Mouse (Mus musculus) heart, postnatal 0 days (tissue): ENCODE results near the gene Trip11. TPM values are rescaled to one million over a fixed set of nuclear protein-coding genes. Genes with fewer than 3 reads are reported as not detected.

Experiments used
- ATAC-seq: fragments of 200-750 bp; cut with Nextera tagmentation; 2 replicates; pipeline ENCODE4 v1.8.0; 2017; ENCODE audit warnings: low read depth, moderate number of reproducible peaks, moderate library complexity; ENCODE audit not compliant: insufficient read depth
- DNase-seq: peaks from one replicate; pipeline ENCODE4 v3.0.0-alpha.2; 2016; ENCODE audit warnings: low spot score
- H3K27ac ChIP-seq: fragments of 300-500 bp; sonication (generic); 2 replicates; pipeline ENCODE4 v1.5.1; 2014; ENCODE audit warnings: low read depth, mild to moderate bottlenecking
- H3K27me3 ChIP-seq: fragments of 300-500 bp; sonication (generic); 2 replicates; pipeline ENCODE4 v1.6.1; 2014; ENCODE audit warnings: low read length, mixed read lengths; ENCODE audit not compliant: control insufficient read depth, insufficient read depth
- H3K36me3 ChIP-seq: fragments of 300-500 bp; sonication (generic); replicated peaks from 2 replicates; pipeline ENCODE4 v1.6.1; 2014; ENCODE audit warnings: low read length, mixed read lengths; ENCODE audit not compliant: control insufficient read depth, insufficient read depth
- H3K4me1 ChIP-seq: fragments of 300-500 bp; sonication (generic); 2 replicates; pipeline ENCODE4 v1.6.1; 2014; ENCODE audit warnings: antibody characterized with exemption; ENCODE audit not compliant: control insufficient read depth, insufficient read depth
- H3K4me2 ChIP-seq: fragments of 300-500 bp; sonication (generic); 2 replicates; pipeline ENCODE4 v1.6.1; 2014; ENCODE audit warnings: low read depth, mild to moderate bottlenecking, low read length, moderate library complexity
- H3K4me3 ChIP-seq: fragments of 300-500 bp; sonication (generic); 2 replicates; pipeline ENCODE4 v1.5.1; 2014; ENCODE audit warnings: low read depth, low read length
- H3K9ac ChIP-seq: fragments of 300-500 bp; sonication (generic); replicated peaks from 2 replicates; pipeline ENCODE4 v1.6.1; 2014; ENCODE audit warnings: low read depth, low read length, mixed read lengths
- H3K9me3 ChIP-seq: fragments of 300-500 bp; sonication (generic); replicated peaks from 2 replicates; pipeline ENCODE4 v1.6.1; 2016; ENCODE audit warnings: low read length; ENCODE audit not compliant: control insufficient read depth
- CTCF ChIP-seq: IDR thresholded peaks from 2 replicates; pipeline ENCODE4 v1.5.1; 2016; ENCODE audit warnings: antibody characterized with exemption, control low read depth, low read depth
- EP300 ChIP-seq: IDR thresholded peaks from 2 replicates; pipeline ENCODE4 v1.6.1; 2016; ENCODE audit warnings: antibody characterized with exemption, low read depth
- WGBS: fragments of 180-500 bp; shearing (Covaris S2); extraction: QIAGEN DNeasy Blood & Tissue Kit; methylation state at CpG from one replicate; pipeline ENCODE4 v1.1.7; 2014; 5-methylcytosine and 5-hydroxymethylcytosine counted together
- polyA plus RNA-seq: library from polyadenylated mRNA; unstranded; fragments of >200 nt; fragmentation: Nextera tagmentation; extraction: Ambion mirVana; gene quantifications from 2 replicates; pipeline ENCODE4 v1.2.1, GENCODE M21; 2015
- total RNA-seq: library from RNA; depleted of rRNA; stranded (reverse); fragments of >200 nt; gene quantifications from 2 replicates; pipeline ENCODE4 v1.2.3, GENCODE M21; 2014; ENCODE audit warnings: low replicate concordance

Trip11 gene
- total and polyA plus RNA-seq, 2 experiments from 2014 or later = 20.7 to 23.4 TPM

DNA sequence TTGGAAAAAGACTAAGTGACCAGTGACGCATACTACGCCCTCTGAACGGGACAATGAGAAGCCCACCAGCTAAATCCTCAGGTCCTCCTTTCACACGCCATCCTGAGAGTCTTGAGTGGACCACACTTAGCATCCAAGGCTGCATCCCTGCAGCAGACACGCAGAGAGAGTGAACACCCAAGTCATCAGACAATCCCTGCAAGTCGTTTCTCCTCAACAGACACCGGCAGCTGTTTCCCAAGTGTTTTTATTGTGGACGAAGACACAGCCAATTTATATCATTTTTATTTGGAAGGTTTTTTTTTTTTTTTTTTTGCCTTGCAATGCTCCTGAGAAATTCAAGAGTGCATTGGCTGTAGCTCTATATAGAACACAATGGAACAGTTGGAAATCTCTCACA, 79.3 kb downstream of the Trip11 start:
- Histone ChIP-seq H3K4me1 (no peaks in the 10 kb centered on the region), H3K4me2 (no peak overlapping the region), H3K27ac (no peak overlapping the region), H3K9me3 (no peaks in the 10 kb centered on the region), H3K4me3 (no peak overlapping the region), H3K27me3 (no peaks in the 10 kb centered on the region), H3K36me3 (peaks cover 41% of the 10 kb centered on the region), H3K9ac (no peak overlapping the region)
- TF ChIP-seq EP300 = no peak
- WGBS = 89% methylated on average over 8 of the region's 8 CpGs
- ATAC-seq = no peak
- DNase-seq = no peak

DNA sequence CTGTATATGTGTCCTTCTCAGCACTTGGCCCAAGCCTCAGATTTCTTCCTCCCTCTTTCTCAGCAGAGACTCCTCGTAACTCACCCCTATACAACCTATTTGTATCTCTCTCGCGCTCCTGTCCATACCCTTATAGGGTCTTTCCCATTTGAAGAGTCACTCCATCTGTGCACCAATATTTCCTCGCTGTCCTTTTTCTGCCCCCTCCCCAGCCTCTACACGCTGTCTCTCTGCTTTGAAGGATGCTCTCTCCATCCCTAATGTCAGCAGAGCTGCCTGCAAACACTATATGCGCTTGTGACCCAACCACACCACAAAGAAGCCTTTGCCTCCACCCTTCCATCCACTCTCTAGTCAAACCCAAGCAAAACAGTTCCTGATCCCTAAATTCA, 80.0 kb downstream of the Trip11 start:
- H3K9me3 ChIP-seq = no peaks in the 10 kb centered on the region
- 95% methylated on average over 6 of the region's 6 CpGs for WGBS
- no peaks in the 10 kb centered on the region for H3K4me1 ChIP-seq
- H3K36me3 ChIP-seq = peaks cover 35% of the 10 kb centered on the region
- ATAC-seq = no peak
- DNase-seq = no peak
- H3K27me3 ChIP-seq = no peaks in the 10 kb centered on the region
- TF ChIP-seq EP300 (no peak), CTCF (no peak)
- no peak overlapping the region for H3K4me3 ChIP-seq
- H3K9ac ChIP-seq = no peak overlapping the region
- no peak overlapping the region for H3K4me2 ChIP-seq
- no peak overlapping the region for H3K27ac ChIP-seq

DNA sequence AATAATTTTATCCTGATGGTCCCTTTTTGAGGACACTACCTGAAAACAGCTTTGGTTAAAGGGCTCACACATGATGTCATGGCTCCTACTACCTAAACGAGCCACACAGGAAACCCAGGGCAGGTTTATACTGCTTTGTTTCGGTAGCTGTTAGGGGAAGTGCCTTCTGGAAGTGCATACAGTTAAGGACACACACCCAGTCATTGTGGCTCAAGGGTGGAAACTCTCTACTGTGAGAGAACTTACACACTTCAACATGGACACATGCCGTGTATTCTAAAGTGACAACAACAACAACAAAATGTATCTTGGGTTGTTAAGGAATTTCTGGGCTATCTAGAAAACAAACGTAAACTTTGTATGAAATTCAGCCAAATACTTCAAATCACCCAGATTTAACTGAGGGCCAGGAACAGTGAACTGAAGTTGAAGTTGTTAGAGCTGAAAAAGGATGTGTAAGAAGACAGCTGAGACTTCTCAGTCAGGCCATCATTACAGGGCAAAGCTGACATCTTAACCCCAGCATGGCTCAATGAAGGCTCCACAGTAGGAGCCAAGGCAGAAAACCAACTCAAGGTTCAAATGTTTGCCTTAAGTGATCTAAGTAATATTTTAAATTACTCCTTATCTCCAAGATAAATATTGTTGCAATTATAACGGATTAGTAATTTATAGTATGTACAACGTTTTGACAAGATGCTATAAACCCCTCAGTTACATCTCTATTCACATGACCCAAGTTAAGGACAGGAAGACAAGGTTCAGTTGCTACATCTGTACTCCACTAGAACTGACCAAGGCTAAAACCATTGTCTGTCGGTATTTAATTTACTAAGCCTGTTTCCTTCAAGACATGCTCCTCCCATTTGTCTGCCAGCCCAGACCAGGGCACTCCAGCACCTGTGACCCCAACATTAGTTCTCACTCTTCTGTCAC, 80.6 kb downstream of the Trip11 start:
- Histone ChIP-seq H3K36me3 (peaks cover 28% of the 10 kb centered on the region), H3K27me3 (no peaks in the 10 kb centered on the region), H3K4me2 (no peak overlapping the region), H3K4me3 (no peak overlapping the region), H3K9ac (no peak overlapping the region), H3K9me3 (no peaks in the 10 kb centered on the region), H3K27ac (no peak overlapping the region), H3K4me1 (no peaks in the 10 kb centered on the region)
- WGBS = 70% methylated on average over 7 of the region's 7 CpGs
- DNase-seq = no peak
- no peak for ATAC-seq
- no peak for TF ChIP-seq EP300
- TF ChIP-seq CTCF = no peak

DNA sequence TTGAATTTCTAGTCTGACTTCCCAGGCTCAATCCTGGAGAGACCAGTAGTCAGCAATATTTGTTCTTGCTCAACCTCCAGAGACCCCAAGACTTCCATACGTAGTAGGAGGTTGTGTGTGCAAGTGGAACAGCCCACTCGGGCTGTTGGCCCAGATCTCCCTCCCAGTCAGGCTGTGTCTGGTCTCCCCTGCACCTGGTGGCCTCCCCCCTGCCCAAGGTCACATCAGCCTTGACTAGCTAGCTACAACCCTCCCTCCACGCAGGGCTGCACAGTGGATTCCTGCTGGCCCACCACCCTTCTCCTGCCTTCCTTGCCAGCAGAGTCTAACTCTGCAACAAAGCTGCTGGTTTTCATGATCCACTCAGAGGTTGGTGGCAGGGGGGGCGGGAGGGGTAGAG, 81.8 kb downstream of the Trip11 start:
- no peak overlapping the region for H3K4me2 ChIP-seq

DNA sequence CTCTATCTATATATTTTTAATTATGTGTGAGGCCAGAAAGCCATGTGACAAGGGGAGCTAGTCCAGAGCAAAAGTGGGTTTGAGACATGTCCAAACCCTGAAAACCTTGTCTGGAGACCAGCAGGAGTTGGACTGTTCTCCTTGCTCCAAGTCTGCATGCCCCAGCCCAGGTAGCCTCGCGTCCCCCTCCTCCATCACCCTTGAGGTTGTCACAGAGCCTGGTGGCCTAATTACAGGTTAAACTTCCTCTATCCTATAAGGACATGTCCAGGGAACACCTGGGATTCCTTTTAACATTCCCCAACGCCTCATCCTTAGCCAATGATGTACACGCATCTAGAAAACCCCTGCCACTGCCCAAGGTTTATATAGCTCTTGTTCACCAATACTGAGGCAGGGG, 89.9 kb downstream of the Trip11 start:
- Histone ChIP-seq H3K9me3 (no peaks in the 10 kb centered on the region), H3K36me3 (no peaks in the 10 kb centered on the region), H3K27ac (no peak overlapping the region), H3K9ac (no peak overlapping the region), H3K4me2 (no peak overlapping the region), H3K4me1 (0 out of 2 replicates have a peak, but pooled peaks cover 6% of the 10 kb centered on the region), H3K27me3 (no peaks in the 10 kb centered on the region), H3K4me3 (no peak overlapping the region)
- DNase-seq (no peak), ATAC-seq (no peak)
- TF ChIP-seq CTCF (no peak), EP300 (no peak)
- 90% methylated on average over 4 of the region's 4 CpGs for WGBS

More for the DNA sequence above, 81.8 kb downstream of the Trip11 start:
- no peak for TF ChIP-seq EP300
- no peak for TF ChIP-seq CTCF
- 49% methylated on average over 4 of the region's 4 CpGs for WGBS
- Histone ChIP-seq H3K9ac (no peak overlapping the region), H3K9me3 (no peaks in the 10 kb centered on the region), H3K36me3 (peaks cover 18% of the 10 kb centered on the region), H3K27me3 (no peaks in the 10 kb centered on the region), H3K27ac (no peak overlapping the region; the same call in 1 of the 2 replicates), H3K4me3 (no peak overlapping the region), H3K4me1 (no peaks in the 10 kb centered on the region)
- ATAC-seq (0 out of 2 replicates have a peak, but pooled peaks have one; percentile 20), DNase-seq (no peak)
